Comparison of ENCODE assay signal across 31 mouse cellular contexts in genomic region chr13:115022117-115022787, GRCm38 (mm10).
DNase-seq lines count a peak whose midpoint lies in the region; ATAC-seq and TF ChIP-seq lines count a peak whose summit lies in the region.
"Had no signal": no experiment of that assay in that cellular context is flagged by ENCODE, and none has a peak within 500 bp of the region (broad histone marks: within the 10 kb centered on the region; RNA-seq: fewer than 3 reads in every experiment).

No protein-coding gene starts in this region.

- H3K36me3 ChIP-seq in heart, embryonic 12.5 days, result no peaks in the 10 kb centered on the region
- 0 out of 2 replicates have a peak, but pooled peaks cover 4% of the 10 kb centered on the region for H3K36me3 ChIP-seq in heart, postnatal 0 days (replicated peaks; ENCODE audit: control insufficient read depth, insufficient read depth, low read length)
- H3K36me3 ChIP-seq: embryonic facial prominence, embryonic 13.5 days; forebrain, embryonic 12.5 days; hindbrain, embryonic 15.5 days; kidney, embryonic 15.5 days; liver, embryonic 12.5 days; neural tube, embryonic 12.5 days had no signal

- H3K27ac ChIP-seq in gastrocnemius, adult 2 months, result 0 out of 2 replicates have a peak overlapping the region, but pooled peaks have one; percentile 5
- peak overlapping the region; percentile 89 for H3K27ac ChIP-seq in heart, embryonic 12.5 days (ENCODE audit: poor library complexity, severe bottlenecking)
- peak overlapping the region; percentile 83 for H3K27ac ChIP-seq in heart, postnatal 0 days (ENCODE audit: low read depth)
- H3K27ac ChIP-seq: embryonic facial prominence, embryonic 13.5 days; forebrain, embryonic 12.5 days; hindbrain, embryonic 15.5 days; kidney, embryonic 15.5 days; liver, embryonic 12.5 days; neural tube, embryonic 12.5 days had no signal

- no peaks in the 10 kb centered on the region for H3K9me3 ChIP-seq in heart, embryonic 12.5 days (replicated peaks)
- H3K9me3 ChIP-seq in heart, postnatal 0 days (replicated peaks; ENCODE audit: control insufficient read depth, low read length), result no peaks in the 10 kb centered on the region
- H3K9me3 ChIP-seq: embryonic facial prominence, embryonic 13.5 days; forebrain, embryonic 12.5 days; hindbrain, embryonic 15.5 days; kidney, embryonic 15.5 days; liver, embryonic 12.5 days; neural tube, embryonic 12.5 days had no signal

- no peaks in the 10 kb centered on the region for H3K27me3 ChIP-seq in heart, embryonic 12.5 days (replicated peaks)
- no peaks in the 10 kb centered on the region for H3K27me3 ChIP-seq in heart, postnatal 0 days (ENCODE audit: control insufficient read depth, insufficient read depth, low read length)
- H3K27me3 ChIP-seq: embryonic facial prominence, embryonic 13.5 days; forebrain, embryonic 12.5 days; hindbrain, embryonic 15.5 days; kidney, embryonic 15.5 days; liver, embryonic 12.5 days; neural tube, embryonic 12.5 days; Patski had no signal

- intact Hi-C loops in gastrocnemius, adult 2 months (cut with DNase I), result no loop called here
- intact Hi-C loops in gastrocnemius, postnatal 36 days (cut with DNase I), result no loop called here

- peak; percentile 85 for TF ChIP-seq EP300 in heart, postnatal 0 days (IDR thresholded peaks at IDR 0.05; ENCODE audit: low read depth)

- peaks cover 53% of the 10 kb centered on the region for H3K4me1 ChIP-seq in heart, embryonic 12.5 days (replicated peaks)
- H3K4me1 ChIP-seq in heart, postnatal 0 days (ENCODE audit: control insufficient read depth, insufficient read depth), result peaks cover 35% of the 10 kb centered on the region
- H3K4me1 ChIP-seq: embryonic facial prominence, embryonic 13.5 days; forebrain, embryonic 12.5 days; hindbrain, embryonic 15.5 days; kidney, embryonic 15.5 days; liver, embryonic 12.5 days; neural tube, embryonic 12.5 days had no signal

- no peak for TF ChIP-seq CTCF in gastrocnemius, adult 2 months (IDR thresholded peaks at IDR 0.05)
- TF ChIP-seq CTCF in heart, postnatal 0 days (IDR thresholded peaks at IDR 0.05; ENCODE audit: low read depth), result no peak

- DNase-seq in gastrocnemius, adult 2 months, result no peak
- DNase-seq in gastrocnemius, postnatal 36 days, result no peak
- DNase-seq in heart, adult 8-10 months (ENCODE audit: low spot score), result no peak
- peak; percentile 66 for DNase-seq in heart, postnatal 0 days (ENCODE audit: low spot score)
- DNase-seq in layer of hippocampus, adult 18-20 months (ENCODE audit: low spot score in 2 of 2), result no peak
- DNase-seq in frontal cortex, postnatal 14 days (ENCODE audit: low spot score in 2 of 2), result no peak
- DNase-seq: adrenal gland, postnatal 25 days; cerebellum, adult 18-20 months; cerebellum, postnatal 10 days; gastrocnemius, postnatal 25 days; kidney, adult 18-20 months; kidney, postnatal 36 days; layer of hippocampus, postnatal 36 days; left cerebral cortex, postnatal 4 days; liver, postnatal 0 days; right cerebral cortex, adult 18-20 months; spleen, adult 18-20 months; thymus, postnatal 14 days had no signal

- H3K4me3 ChIP-seq in gastrocnemius, adult 2 months, result no peak overlapping the region
- H3K4me3 ChIP-seq in heart, embryonic 12.5 days, result no peak overlapping the region
- no peak overlapping the region for H3K4me3 ChIP-seq in heart, postnatal 0 days (ENCODE audit: low read depth, low read length)
- H3K4me3 ChIP-seq: embryonic facial prominence, embryonic 13.5 days; erythroblast, embryonic 14.5 days; forebrain, embryonic 12.5 days; hindbrain, embryonic 15.5 days; kidney, embryonic 15.5 days; liver, embryonic 12.5 days; myocyte; neural tube, embryonic 12.5 days had no signal

- peak overlapping the region; percentile 37 for H3K4me2 ChIP-seq in heart, embryonic 12.5 days
- H3K4me2 ChIP-seq in heart, postnatal 0 days (ENCODE audit: low read depth, low read length), result peak overlapping the region; percentile 31
- H3K4me2 ChIP-seq: embryonic facial prominence, embryonic 13.5 days; forebrain, embryonic 12.5 days; hindbrain, embryonic 15.5 days; kidney, embryonic 15.5 days; liver, embryonic 12.5 days; midbrain, embryonic 11.5 days; neural tube, embryonic 12.5 days had no signal

- peak; percentile 59 for ATAC-seq in heart, embryonic 12.5 days (ENCODE audit: insufficient number of reproducible peaks, low FRiP score)
- ATAC-seq in heart, postnatal 0 days (ENCODE audit: insufficient read depth, low read depth), result peak; percentile 84
- ATAC-seq: inflammation-experienced regulatory T-cells, adult 6 months; liver, postnatal 0 days; midbrain, embryonic 16.5 days; Patski had no signal

- 29% methylated on average over 6 of the region's 6 CpGs for WGBS in heart, embryonic 12.5 days
- WGBS in heart, postnatal 0 days, result 20% methylated on average over 6 of the region's 6 CpGs

- no peak overlapping the region for H3K9ac ChIP-seq in heart, embryonic 12.5 days
- no peak overlapping the region for H3K9ac ChIP-seq in heart, postnatal 0 days (replicated peaks; ENCODE audit: low read depth, low read length)
- H3K9ac ChIP-seq: embryonic facial prominence, embryonic 13.5 days; forebrain, embryonic 12.5 days; hindbrain, embryonic 15.5 days; kidney, embryonic 15.5 days; liver, embryonic 12.5 days; liver, postnatal 0 days; neural tube, embryonic 12.5 days had no signal

Comparison
In these comparisons a context has a peak if more than half of its experiments do, and no peak if none do; other contexts are left out.
1. H3K27ac ChIP-seq: peak in every context shown above with its lines; median percentile 89 in heart, embryonic 12.5 days; 83 in heart, postnatal 0 days; 5 in gastrocnemius, adult 2 months.